Mouse (Mus musculus) embryonic facial prominence, embryonic 15.5 days (tissue): ENCODE data around the gene Arhgef19. TPM values are rescaled to one million over a fixed set of nuclear protein-coding genes. Genes with fewer than 3 reads are reported as not detected.

ENCODE experiments used
- ATAC-seq: fragments of 200-750 bp; cut with Nextera tagmentation; 2 replicates; pipeline ENCODE4 v1.8.0; 2017; ENCODE audit warnings: low read depth, moderate TSS enrichment; ENCODE audit not compliant: insufficient number of reproducible peaks, low FRiP score, low TSS enrichment
- H3K27ac ChIP-seq: fragments of 300-500 bp; sonication (generic); replicated peaks from 2 replicates; pipeline ENCODE4 v1.5.1; 2015; ENCODE audit warnings: mild to moderate bottlenecking, inconsistent platforms
- H3K27me3 ChIP-seq: fragments of 300-500 bp; sonication (generic); 2 replicates; pipeline ENCODE4 v1.6.1; 2015; ENCODE audit warnings: inconsistent platforms
- H3K36me3 ChIP-seq: fragments of 300-500 bp; sonication (generic); 2 replicates; pipeline ENCODE4 v1.6.1; 2015; ENCODE audit warnings: mild to moderate bottlenecking, inconsistent platforms
- H3K4me1 ChIP-seq: fragments of 300-500 bp; sonication (generic); 2 replicates; pipeline ENCODE4 v1.6.1; 2015; ENCODE audit warnings: inconsistent platforms
- H3K4me2 ChIP-seq: fragments of 300-500 bp; sonication (generic); replicated peaks from 2 replicates; pipeline ENCODE4 v1.6.1; 2015; ENCODE audit warnings: mild to moderate bottlenecking, inconsistent platforms
- H3K4me3 ChIP-seq: fragments of 300-500 bp; sonication (generic); replicated peaks from 2 replicates; pipeline ENCODE4 v1.5.1; 2015; ENCODE audit warnings: mild to moderate bottlenecking, inconsistent platforms
- H3K9ac ChIP-seq: fragments of 300-500 bp; sonication (generic); 2 replicates; pipeline ENCODE4 v1.6.1; 2015; ENCODE audit warnings: inconsistent platforms
- H3K9me3 ChIP-seq: fragments of 300-500 bp; sonication (generic); replicated peaks from 2 replicates; pipeline ENCODE4 v1.6.1; 2016; ENCODE audit warnings: inconsistent platforms
- WGBS: fragments of 180-500 bp; shearing (Covaris S2); methylation state at CpG from one replicate; pipeline ENCODE4 v1.1.7; 2015; 5-methylcytosine and 5-hydroxymethylcytosine counted together
- polyA plus RNA-seq: library from polyadenylated mRNA; unstranded; fragments of >200 nt; fragmentation: Nextera tagmentation; extraction: Ambion mirVana; gene quantifications from 2 replicates; pipeline ENCODE4 v1.2.1, GENCODE M21; 2015

Gene Arhgef19
- polyA plus RNA-seq, 1 experiment from 2014 or later: 27.7 TPM

- peak overlapping the region; percentile 14; the same call in 1 of the 2 replicates for H3K27ac ChIP-seq
- no peak overlapping the region for H3K4me3 ChIP-seq
- no peaks in the 10 kb centered on the region for H3K27me3 ChIP-seq
- peak overlapping the region; percentile 86; the same call in 1 of the 2 replicates for H3K4me2 ChIP-seq
- no peak overlapping the region for H3K9ac ChIP-seq
- no peak for ATAC-seq
- 85% methylated on average over 9 of the region's 9 CpGs for WGBS
- 0 out of 2 replicates have a peak, but pooled peaks cover 2% of the 10 kb centered on the region for H3K36me3 ChIP-seq
- no peaks in the 10 kb centered on the region for H3K9me3 ChIP-seq
- H3K4me1 ChIP-seq: peaks cover 19% of the 10 kb centered on the region
Measured at GRCm38 (mm10) chr4:141212892-141213291, 26.4 kb upstream of the Arhgef19 start.

GRCm38 (mm10) chr4:141213342-141213741 lies 26.0 kb upstream of the Arhgef19 start:
- Histone ChIP-seq H3K27me3 (no peaks in the 10 kb centered on the region), H3K4me3 (peak overlapping the region; percentile 52), H3K4me2 (peak overlapping the region; percentile 86), H3K4me1 (peaks cover 19% of the 10 kb centered on the region), H3K36me3 (0 out of 2 replicates have a peak, but pooled peaks cover 5% of the 10 kb centered on the region), H3K9ac (no peak overlapping the region), H3K9me3 (no peaks in the 10 kb centered on the region), H3K27ac (peak overlapping the region; percentile 48)
- 47% methylated on average over 2 of the region's 2 CpGs for WGBS
- no peak for ATAC-seq

GRCm38 (mm10) chr4:141213770-141214336 lies 25.4 kb upstream of the Arhgef19 start, which contains the start of gene Rsg1:
Gene Rsg1, plus strand, starts transcription at chr4:141213956.
- H3K27me3 ChIP-seq: no peaks in the 10 kb centered on the region
- H3K9ac ChIP-seq: peak within 1 kb of the TSS; percentile 16
- 0% methylated on average over 24 of the region's 24 CpGs for WGBS
- H3K27ac ChIP-seq: peak within 1 kb of the TSS; percentile 48
- H3K4me2 ChIP-seq: peak within 1 kb of the TSS; percentile 86
- ATAC-seq: peak; percentile 74
- H3K9me3 ChIP-seq: no peaks in the 10 kb centered on the region
- H3K4me3 ChIP-seq: peak within 1 kb of the TSS; percentile 52
- H3K4me1 ChIP-seq: peaks cover 19% of the 10 kb centered on the region
- H3K36me3 ChIP-seq: 0 out of 2 replicates have a peak, but pooled peaks cover 5% of the 10 kb centered on the region

- H3K9me3 ChIP-seq: no peaks in the 10 kb centered on the region
- no peaks in the 10 kb centered on the region for H3K27me3 ChIP-seq
- WGBS: under 1% methylated on average over 16 of the region's 16 CpGs
- H3K36me3 ChIP-seq: 0 out of 2 replicates have a peak, but pooled peaks cover 5% of the 10 kb centered on the region
- H3K4me3 ChIP-seq: peak overlapping the region; percentile 52
- H3K9ac ChIP-seq: peak overlapping the region; percentile 16; the same call in 1 of the 2 replicates
- H3K27ac ChIP-seq: 0 out of 2 replicates have a peak overlapping the region, but pooled peaks have one; percentile 48
- H3K4me1 ChIP-seq: peaks cover 19% of the 10 kb centered on the region
- H3K4me2 ChIP-seq: peak overlapping the region; percentile 86
- ATAC-seq: no peak
Measured at GRCm38 (mm10) chr4:141214337-141214851, 24.9 kb upstream of the Arhgef19 start.

- H3K4me3 ChIP-seq: no peak overlapping the region
- H3K27ac ChIP-seq: no peak overlapping the region
- no peak overlapping the region for H3K9ac ChIP-seq
- H3K9me3 ChIP-seq: no peaks in the 10 kb centered on the region
- no peak overlapping the region for H3K4me2 ChIP-seq
- 0 out of 2 replicates have a peak, but pooled peaks cover 9% of the 10 kb centered on the region for H3K36me3 ChIP-seq
- no peaks in the 10 kb centered on the region for H3K27me3 ChIP-seq
- H3K4me1 ChIP-seq: peaks cover under 1% of the 10 kb centered on the region
- WGBS: 88% methylated on average over 20 of the region's 20 CpGs
- no peak for ATAC-seq
Measured at GRCm38 (mm10) chr4:141219583-141220213, 19.6 kb upstream of the Arhgef19 start.

- Histone ChIP-seq H3K4me3 (no peak overlapping the region), H3K4me1 (no peaks in the 10 kb centered on the region), H3K9me3 (no peaks in the 10 kb centered on the region), H3K36me3 (0 out of 2 replicates have a peak, but pooled peaks cover 9% of the 10 kb centered on the region), H3K9ac (no peak overlapping the region), H3K4me2 (no peak overlapping the region), H3K27me3 (no peaks in the 10 kb centered on the region), H3K27ac (no peak overlapping the region)
- WGBS: 73% methylated on average over 2 of the region's 2 CpGs
- ATAC-seq: no peak
Measured at GRCm38 (mm10) chr4:141221848-141222247, 17.5 kb upstream of the Arhgef19 start.

GRCm38 (mm10) chr4:141222752-141223151 lies 16.5 kb upstream of the Arhgef19 start:
- no peak overlapping the region for H3K27ac ChIP-seq
- H3K36me3 ChIP-seq: 0 out of 2 replicates have a peak, but pooled peaks cover 8% of the 10 kb centered on the region
- no peaks in the 10 kb centered on the region for H3K4me1 ChIP-seq
- no peak overlapping the region for H3K9ac ChIP-seq
- H3K4me3 ChIP-seq: no peak overlapping the region
- H3K4me2 ChIP-seq: no peak overlapping the region
- no peaks in the 10 kb centered on the region for H3K27me3 ChIP-seq
- WGBS: 81% methylated on average over 5 of the region's 5 CpGs
- ATAC-seq: no peak
- no peaks in the 10 kb centered on the region for H3K9me3 ChIP-seq

- Histone ChIP-seq H3K27ac (no peak overlapping the region), H3K4me1 (no peaks in the 10 kb centered on the region), H3K36me3 (no peaks in the 10 kb centered on the region), H3K4me2 (no peak overlapping the region), H3K4me3 (no peak overlapping the region), H3K9me3 (no peaks in the 10 kb centered on the region), H3K27me3 (no peaks in the 10 kb centered on the region), H3K9ac (no peak overlapping the region)
- no peak for ATAC-seq
- 73% methylated on average over 7 of the region's 7 CpGs for WGBS
Measured at GRCm38 (mm10) chr4:141228687-141229086, 10.6 kb upstream of the Arhgef19 start.

GRCm38 (mm10) chr4:141233196-141233595 lies 6.1 kb upstream of the Arhgef19 start:
- WGBS: 86% methylated on average over 4 of the region's 4 CpGs
- no peak overlapping the region for H3K27ac ChIP-seq
- peaks cover 4% of the 10 kb centered on the region; the same call in 1 of the 2 replicates for H3K27me3 ChIP-seq
- no peak overlapping the region for H3K4me2 ChIP-seq
- H3K4me1 ChIP-seq: no peaks in the 10 kb centered on the region
- no peaks in the 10 kb centered on the region for H3K36me3 ChIP-seq
- no peak for ATAC-seq
- no peak overlapping the region for H3K9ac ChIP-seq
- no peak overlapping the region for H3K4me3 ChIP-seq
- no peaks in the 10 kb centered on the region for H3K9me3 ChIP-seq

GRCm38 (mm10) chr4:141235537-141236111 lies 3.7 kb upstream of the Arhgef19 start:
- 61% methylated on average over 6 of the region's 6 CpGs for WGBS
- Histone ChIP-seq H3K27ac (no peak overlapping the region), H3K4me3 (no peak overlapping the region), H3K4me1 (peaks cover 23% of the 10 kb centered on the region), H3K36me3 (no peaks in the 10 kb centered on the region), H3K9me3 (no peaks in the 10 kb centered on the region), H3K9ac (no peak overlapping the region), H3K27me3 (peaks cover 11% of the 10 kb centered on the region; the same call in 1 of the 2 replicates), H3K4me2 (no peak overlapping the region)
- no peak for ATAC-seq

GRCm38 (mm10) chr4:141236856-141237255 lies 2.4 kb upstream of the Arhgef19 start:
- H3K27me3 ChIP-seq: peaks cover 18% of the 10 kb centered on the region; the same call in 1 of the 2 replicates
- H3K9me3 ChIP-seq: no peaks in the 10 kb centered on the region
- no peak overlapping the region for H3K27ac ChIP-seq
- H3K36me3 ChIP-seq: no peaks in the 10 kb centered on the region
- H3K4me2 ChIP-seq: no peak overlapping the region
- H3K4me3 ChIP-seq: no peak overlapping the region
- peaks cover 36% of the 10 kb centered on the region for H3K4me1 ChIP-seq
- ATAC-seq: no peak
- 63% methylated on average over 3 of the region's 3 CpGs for WGBS
- H3K9ac ChIP-seq: no peak overlapping the region
